25 mouse cellular contexts compared by ENCODE assay signal in genomic region chr5:24895606-24896005, GRCm38 (mm10).
"Had no signal": no experiment of that assay in that cellular context is flagged by ENCODE, and none has a peak within 500 bp of the region (broad histone marks: within the 10 kb centered on the region; RNA-seq: fewer than 3 reads in every experiment).

No protein-coding gene starts in this region.

- H3K9ac ChIP-seq: forebrain, embryonic 15.5 days; forebrain, postnatal 0 days; heart, embryonic 15.5 days; hindbrain, embryonic 13.5 days; hindbrain, embryonic 15.5 days; kidney, embryonic 15.5 days; limb, embryonic 13.5 days; limb, embryonic 15.5 days; liver, embryonic 12.5 days; liver, embryonic 14.5 days had no signal

- H3K27ac ChIP-seq: forebrain, embryonic 15.5 days; heart, adult 2 months; heart, embryonic 15.5 days; hindbrain, embryonic 13.5 days; hindbrain, embryonic 15.5 days; hindbrain, postnatal 0 days; kidney, embryonic 15.5 days; kidney, postnatal 0 days; limb, embryonic 13.5 days; limb, embryonic 15.5 days; liver, embryonic 12.5 days; liver, embryonic 14.5 days had no signal

- H3K4me1 ChIP-seq: forebrain, embryonic 15.5 days; hindbrain, embryonic 15.5 days had no signal

- H3K4me3 ChIP-seq: forebrain, embryonic 15.5 days; heart, adult 2 months; heart, embryonic 15.5 days; hindbrain, embryonic 13.5 days; hindbrain, embryonic 15.5 days; kidney, embryonic 15.5 days; limb, embryonic 13.5 days; limb, embryonic 15.5 days; liver, embryonic 12.5 days had no signal

- H3K27me3 ChIP-seq: forebrain, embryonic 15.5 days; heart, embryonic 15.5 days; hindbrain, embryonic 13.5 days; hindbrain, embryonic 15.5 days; kidney, embryonic 15.5 days; limb, embryonic 13.5 days; limb, embryonic 15.5 days; liver, embryonic 12.5 days had no signal

- H3K36me3 ChIP-seq: forebrain, embryonic 15.5 days; heart, embryonic 15.5 days; hindbrain, embryonic 15.5 days; kidney, embryonic 15.5 days; limb, embryonic 13.5 days; liver, embryonic 12.5 days had no signal

- H3K4me2 ChIP-seq: forebrain, embryonic 15.5 days; heart, embryonic 15.5 days; hindbrain, embryonic 13.5 days; hindbrain, embryonic 15.5 days; kidney, embryonic 15.5 days; limb, embryonic 13.5 days; limb, embryonic 15.5 days; liver, embryonic 12.5 days had no signal

- H3K9me3 ChIP-seq: forebrain, embryonic 15.5 days; heart, embryonic 15.5 days; hindbrain, embryonic 13.5 days; hindbrain, embryonic 15.5 days; kidney, embryonic 15.5 days; limb, embryonic 13.5 days; limb, embryonic 15.5 days; liver, embryonic 12.5 days had no signal

- ATAC-seq: forebrain, embryonic 15.5 days; forebrain, postnatal 0 days; hindbrain, postnatal 0 days; intestine, embryonic 16.5 days; liver, embryonic 12.5 days had no signal

- DNase-seq: forebrain, postnatal 0 days; gastrocnemius, postnatal 14 days; gastrocnemius, postnatal 36 days; heart, adult 11 months; heart, adult 2 months; heart, postnatal 10 days; kidney, adult 11 months; kidney, adult 2 months; kidney, adult 9 months; kidney, postnatal 14 days; kidney, postnatal 36 days; left cerebral cortex, postnatal 4 days; lung, adult 18-20 months had no signal
